Mouse (Mus musculus) adipose tissue, adult 10 weeks (tissue): ENCODE results near the gene Gp9. TPM values are rescaled to one million over a fixed set of nuclear protein-coding genes. Genes with fewer than 3 reads are reported as not detected.

Experiments
- polyA plus RNA-seq: library from polyadenylated mRNA; stranded (reverse); fragments of 350-450 nt; fragmentation: Illumina TruSeq; extraction: RNeasy Lipid Tissue Mini Kit (QIAGEN cat#74804); gene quantifications from one replicate; pipeline ENCODE4 v1.2.3, GENCODE M21; 2014; ENCODE audit warnings: low read depth, low replicate concordance

The Gp9 gene
- 1.5 TPM for polyA plus RNA-seq

GRCm38 (mm10) chr6:87777842-87778241 is at the start of gene Gp9:
TSS of gene Gp9 (plus strand) at chr6:87778072.

GRCm38 (mm10) chr6:87730591-87731462 is 47.0 kb upstream of the Gp9 start, which contains the start of gene Efcc1:
TSS of gene Efcc1 (plus strand) at chr6:87730869.

GRCm38 (mm10) chr6:87811675-87812338 is 33.9 kb downstream of the Gp9 start, which contains the start of gene Rab43:
TSS of gene Rab43 (minus strand) at chr6:87812164.

Other genes with a start within 250 kb of the Gp9 start
- 5.5 TPM for gene Arhgap25, start 244.8 kb upstream of the Gp9 start, polyA plus RNA-seq
- gene Prokr1, start 187.3 kb upstream of the Gp9 start, polyA plus RNA-seq = 6.1 TPM
- 7.8 TPM for gene Aplf, start 105.9 kb upstream of the Gp9 start, polyA plus RNA-seq
- 4.5 TPM for gene Efcc1, start 47.2 kb upstream of the Gp9 start, polyA plus RNA-seq
- 31.3 TPM for gene Rab43, start 34.1 kb downstream of the Gp9 start, polyA plus RNA-seq
- gene Gm45140, start 57.7 kb downstream of the Gp9 start, polyA plus RNA-seq = not detected
- gene Isy1, start 60.7 kb downstream of the Gp9 start, polyA plus RNA-seq = 25.6 TPM
- gene Cnbp, start 73.0 kb downstream of the Gp9 start, polyA plus RNA-seq = 298 TPM
- gene Copg1, start 109.7 kb downstream of the Gp9 start, polyA plus RNA-seq = 95.9 TPM
- 29.7 TPM for gene Hmces, start 135.9 kb downstream of the Gp9 start, polyA plus RNA-seq
- 7.9 TPM for gene H1fx, start 203.6 kb downstream of the Gp9 start, polyA plus RNA-seq